Mouse (Mus musculus) forebrain, embryonic 14.5 days (tissue): ENCODE measurements at regions not wholly inside any gene's neighbourhood (a gene's known extent, or its start where the extent isn't known, plus 50 kb on each side); places are given as distances from the start of the nearest gene placed in this dataset.

Source experiments
- ATAC-seq: fragments of 200-750 bp; cut with Nextera tagmentation; 2 replicates; pipeline ENCODE4 v1.8.0; 2017; ENCODE audit warnings: mild to moderate bottlenecking, moderate library complexity
- DNase-seq: peaks from one replicate; pipeline ENCODE4 v3.0.0-alpha.2; 2015; ENCODE audit warnings: low spot score
- H3K27ac ChIP-seq: fragments of 300-500 bp; sonication (generic); 2 replicates; pipeline ENCODE4 v1.5.1; 2014; ENCODE audit warnings: low read depth, mild to moderate bottlenecking, control low read depth, low read length, moderate library complexity
- H3K27me3 ChIP-seq: fragments of 300-500 bp; sonication (generic); replicated peaks from 2 replicates; pipeline ENCODE4 v1.6.1; 2014; ENCODE audit warnings: low read length, control low read depth, mixed read lengths; ENCODE audit not compliant: control insufficient read depth, insufficient read depth
- H3K36me3 ChIP-seq: fragments of 300-500 bp; sonication (generic); 2 replicates; pipeline ENCODE4 v1.6.1; 2014; ENCODE audit warnings: low read length, control low read depth; ENCODE audit not compliant: control insufficient read depth, insufficient read depth
- H3K4me1 ChIP-seq: fragments of 300-500 bp; sonication (generic); 2 replicates; pipeline ENCODE4 v1.6.1; 2014; ENCODE audit warnings: antibody characterized with exemption, low read length, control low read depth; ENCODE audit not compliant: control insufficient read depth, insufficient read depth
- H3K4me2 ChIP-seq: fragments of 300-500 bp; sonication (generic); 2 replicates; pipeline ENCODE4 v1.6.1; 2014; ENCODE audit warnings: mild to moderate bottlenecking, control low read depth, low read length
- H3K4me3 ChIP-seq: fragments of 300-500 bp; sonication (generic); 2 replicates; pipeline ENCODE4 v1.5.1; 2014; ENCODE audit warnings: low read depth, low read length, control low read depth
- H3K9ac ChIP-seq: fragments of 300-500 bp; sonication (generic); 2 replicates; pipeline ENCODE4 v1.6.1; 2014; ENCODE audit warnings: mild to moderate bottlenecking, low read length, control low read depth, moderate library complexity
- H3K9me3 ChIP-seq: fragments of 300-500 bp; sonication (generic); replicated peaks from 2 replicates; pipeline ENCODE4 v1.6.1; 2016; ENCODE audit warnings: low read length, control low read depth, mixed read lengths; ENCODE audit not compliant: control insufficient read depth
- WGBS: fragments of 180-500 bp; shearing (Covaris S2); extraction: QIAGEN DNeasy Blood & Tissue Kit; methylation state at CpG from one replicate; pipeline ENCODE4 v1.1.7; 2014; 5-methylcytosine and 5-hydroxymethylcytosine counted together

GRCm38 (mm10) chr6:17400147-17400546 is 63.5 kb upstream of the Met start:
- no peaks in the 10 kb centered on the region for H3K4me1 ChIP-seq
- no peaks in the 10 kb centered on the region for H3K9me3 ChIP-seq
- no peak overlapping the region for H3K4me3 ChIP-seq
- no peak overlapping the region for H3K27ac ChIP-seq
- no peak overlapping the region for H3K9ac ChIP-seq
- H3K36me3 ChIP-seq, result no peaks in the 10 kb centered on the region
- ATAC-seq, result peak; percentile 67
- no peaks in the 10 kb centered on the region for H3K27me3 ChIP-seq
- DNase-seq, result peak; percentile 50
- WGBS, result 67% methylated on average over 2 of the region's 2 CpGs
- no peak overlapping the region for H3K4me2 ChIP-seq

- no peak overlapping the region for H3K9ac ChIP-seq
- no peak overlapping the region for H3K4me3 ChIP-seq
- H3K9me3 ChIP-seq, result no peaks in the 10 kb centered on the region
- H3K27me3 ChIP-seq, result no peaks in the 10 kb centered on the region
- H3K36me3 ChIP-seq, result no peaks in the 10 kb centered on the region
- no peaks in the 10 kb centered on the region for H3K4me1 ChIP-seq
- ATAC-seq, result no peak
- no peak overlapping the region for H3K4me2 ChIP-seq
- no peak for DNase-seq
- WGBS, result 100% methylated on average over 1 of the region's 1 CpGs
- no peak overlapping the region for H3K27ac ChIP-seq
These were observed 55.5 kb upstream of the Met start for GRCm38 (mm10) chr6:17408094-17408493.

- no peaks in the 10 kb centered on the region for H3K36me3 ChIP-seq
- no peak overlapping the region for H3K4me2 ChIP-seq
- no peaks in the 10 kb centered on the region for H3K9me3 ChIP-seq
- H3K9ac ChIP-seq, result no peak overlapping the region
- H3K27ac ChIP-seq, result no peak overlapping the region
- H3K4me1 ChIP-seq, result no peaks in the 10 kb centered on the region
- 88% methylated on average over 9 of the region's 9 CpGs for WGBS
- DNase-seq (no peak), ATAC-seq (no peak)
- no peak overlapping the region for H3K4me3 ChIP-seq
- H3K27me3 ChIP-seq, result no peaks in the 10 kb centered on the region
These were observed 53.7 kb upstream of the Met start for GRCm38 (mm10) chr6:17409703-17410408.

GRCm38 (mm10) chr6:17410409-17410722 is 53.2 kb upstream of the Met start:
- Histone ChIP-seq H3K27ac (no peak overlapping the region), H3K27me3 (no peaks in the 10 kb centered on the region), H3K4me3 (no peak overlapping the region), H3K36me3 (no peaks in the 10 kb centered on the region), H3K4me1 (no peaks in the 10 kb centered on the region), H3K4me2 (no peak overlapping the region), H3K9ac (no peak overlapping the region), H3K9me3 (no peaks in the 10 kb centered on the region)
- no peak for ATAC-seq
- DNase-seq, result no peak
- WGBS, result 79% methylated on average over 4 of the region's 4 CpGs
